Mouse (Mus musculus) brain, embryonic 14.5 days (tissue): ENCODE measurements around the gene Rprd2.

Experiments used
- CTCF ChIP-seq: fragments of 200-500 bp; IDR thresholded peaks from 2 replicates; pipeline ENCODE4 v1.5.1; 2012; ENCODE audit warnings: inconsistent platforms, mild to moderate bottlenecking, moderate library complexity, borderline replicate concordance; ENCODE audit not compliant: insufficient read depth, insufficient read length; ENCODE audit errors: extremely low read depth
- POLR2A ChIP-seq: fragments of 200-500 bp; IDR thresholded peaks from 2 replicates; pipeline ENCODE4 v1.6.1; 2012; ENCODE audit warnings: mild to moderate bottlenecking, inconsistent platforms, borderline replicate concordance; ENCODE audit not compliant: poor library complexity, insufficient read depth, insufficient read length, severe bottlenecking; ENCODE audit errors: extremely low read depth

GRCm38 (mm10) chr3:95760106-95760505, 58.6 kb downstream of the Rprd2 start, which contains the start of gene Tars2:
- TF ChIP-seq CTCF: no peak
- no peak for TF ChIP-seq POLR2A
